Mouse (Mus musculus) kidney, adult 9 months (tissue): Measurements from ENCODE around the gene Crat.

Experiments used
- DNase-seq: peaks from one replicate; pipeline ENCODE4 v3.0.0; 2022

Crat gene

DNA sequence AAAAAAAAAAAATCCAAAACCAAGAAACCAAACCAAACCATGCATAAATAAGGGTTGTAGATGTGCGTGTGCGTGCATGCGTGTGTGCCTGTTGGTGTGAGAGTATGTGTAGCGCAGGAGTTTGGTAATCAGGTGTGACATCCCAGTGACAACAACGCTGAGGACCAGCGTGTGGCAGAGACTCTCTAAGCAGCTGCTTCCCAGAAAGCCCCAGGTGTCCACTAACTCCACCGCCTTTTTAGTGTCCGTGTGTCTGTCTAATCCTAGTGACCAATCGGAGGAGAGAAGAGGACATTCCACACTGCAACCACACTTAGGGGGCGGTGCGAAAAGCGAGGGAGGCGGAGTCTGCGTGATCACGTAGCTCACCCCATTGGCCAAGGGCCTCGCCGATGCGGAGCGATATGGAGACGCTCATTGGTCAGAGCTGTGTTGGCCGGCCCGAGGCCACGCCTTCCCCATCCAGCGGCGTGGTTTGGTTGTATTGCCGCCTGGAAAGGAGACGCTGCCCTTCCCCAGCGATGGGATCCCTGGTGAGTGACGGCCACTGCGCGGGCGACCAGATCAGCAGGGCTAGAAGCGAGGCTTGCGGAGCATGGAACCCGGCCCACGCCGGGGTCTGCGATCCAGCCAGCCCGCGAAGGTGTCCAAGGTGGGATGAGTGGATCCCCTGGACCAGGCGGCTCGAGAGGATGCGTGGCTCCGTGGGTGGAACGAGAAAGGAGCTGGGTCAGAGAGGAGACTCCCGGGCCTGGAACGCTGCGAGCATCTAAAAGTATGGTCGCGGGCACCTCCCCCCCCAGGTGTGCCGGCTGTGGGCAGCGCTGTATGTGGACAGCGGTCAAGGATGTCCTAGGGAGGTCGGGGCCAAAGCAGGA is 51.6 kb downstream of the Crat start, which contains the start of gene Miga2:
TSS of gene Miga2 (plus strand) at position 461 of the 878 bp plus-strand sequence.
- peak; percentile 100 for DNase-seq

DNA sequence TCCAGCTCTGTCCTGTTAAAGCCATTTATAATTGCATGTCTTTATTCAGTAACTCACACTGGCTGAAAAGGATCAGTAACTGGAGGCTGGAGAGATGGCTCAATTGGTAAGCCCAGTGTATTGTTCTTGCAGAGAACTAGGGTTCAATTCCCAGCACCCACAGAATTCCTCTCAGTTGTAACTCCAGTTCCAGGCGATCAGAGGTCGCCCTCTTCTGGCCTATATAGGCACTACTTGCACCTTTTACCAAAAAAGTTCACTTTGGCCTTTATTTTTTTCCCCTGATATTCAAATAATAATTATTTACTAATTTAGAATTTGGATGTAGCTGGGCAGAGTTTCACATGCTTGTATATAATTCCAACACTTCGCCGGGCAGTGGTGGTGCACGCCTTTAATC is 52.7 kb downstream of the Crat start:
- DNase-seq, result no peak

DNA sequence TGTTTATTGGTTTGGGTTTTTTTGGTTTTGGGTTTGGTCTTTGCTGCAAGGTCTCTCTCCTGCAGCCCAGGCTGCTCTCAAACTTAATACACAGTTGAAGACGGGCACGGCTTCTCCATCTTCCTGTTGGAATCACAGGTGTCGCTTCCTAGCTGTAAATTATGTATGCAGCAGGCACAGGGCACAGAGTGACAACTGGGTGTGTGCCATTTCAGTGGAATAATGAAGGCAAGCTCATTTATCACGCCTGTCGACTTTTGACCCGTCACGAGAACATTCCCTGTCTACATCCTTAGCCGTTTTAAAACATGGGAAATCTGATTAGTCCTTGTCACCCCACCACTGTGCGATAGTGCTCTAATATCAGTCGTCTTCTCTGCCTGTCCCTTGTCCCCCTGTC is 55.0 kb downstream of the Crat start:
- peak; percentile 44 for DNase-seq

DNA sequence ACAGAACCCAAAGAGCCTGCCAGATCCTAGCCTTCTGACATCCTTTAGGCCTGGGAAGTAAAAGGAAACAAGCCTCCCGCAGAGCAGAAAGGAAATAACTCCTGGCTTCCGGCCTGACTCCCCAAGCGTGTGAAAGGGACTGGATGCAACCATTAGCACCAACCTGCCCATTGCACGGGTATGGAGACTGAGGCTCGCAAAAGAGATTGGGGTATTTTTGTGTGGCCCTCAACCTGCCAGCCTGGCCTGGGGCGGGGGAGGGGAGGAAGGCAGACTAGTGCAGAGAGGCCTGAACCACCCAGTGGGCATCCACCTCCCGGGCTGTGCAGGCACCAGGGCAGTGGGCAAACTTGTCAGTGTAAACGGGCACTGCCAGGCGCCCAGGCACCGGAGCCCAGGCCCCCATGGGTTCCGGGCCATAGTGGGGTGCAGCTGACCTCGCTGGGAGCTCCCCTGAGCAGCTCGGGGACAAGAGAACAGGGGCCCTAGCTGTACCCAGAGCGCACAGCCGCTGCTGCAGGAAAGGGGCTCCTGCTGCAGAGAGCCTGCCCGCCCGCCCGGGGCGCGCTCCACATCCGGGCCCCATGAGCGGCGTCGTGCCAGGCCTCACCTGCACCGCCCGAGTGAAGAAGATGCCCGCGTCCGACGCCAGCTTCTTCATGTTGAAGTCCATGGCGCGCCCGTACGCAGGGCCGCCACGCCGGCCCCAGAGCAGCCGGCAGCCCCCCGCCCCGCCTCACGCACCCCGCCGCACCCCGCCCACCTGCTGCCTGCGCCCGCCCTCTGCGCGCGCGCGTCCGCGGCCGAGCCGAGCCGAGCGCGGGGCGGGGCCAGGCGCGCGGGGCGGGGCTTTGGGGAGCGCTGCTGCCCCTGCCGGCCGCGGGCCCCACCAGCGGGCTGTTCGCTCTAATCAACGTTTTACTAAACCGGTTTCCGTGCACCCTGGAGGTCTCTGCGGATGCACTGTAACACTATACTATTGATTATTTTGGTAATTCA is 56.8 kb downstream of the Crat start, which contains the start of gene Sh3glb2:
TSS of gene Sh3glb2 (minus strand) at position 805 of the 999 bp plus-strand sequence.
- peak; percentile 79 for DNase-seq

DNA sequence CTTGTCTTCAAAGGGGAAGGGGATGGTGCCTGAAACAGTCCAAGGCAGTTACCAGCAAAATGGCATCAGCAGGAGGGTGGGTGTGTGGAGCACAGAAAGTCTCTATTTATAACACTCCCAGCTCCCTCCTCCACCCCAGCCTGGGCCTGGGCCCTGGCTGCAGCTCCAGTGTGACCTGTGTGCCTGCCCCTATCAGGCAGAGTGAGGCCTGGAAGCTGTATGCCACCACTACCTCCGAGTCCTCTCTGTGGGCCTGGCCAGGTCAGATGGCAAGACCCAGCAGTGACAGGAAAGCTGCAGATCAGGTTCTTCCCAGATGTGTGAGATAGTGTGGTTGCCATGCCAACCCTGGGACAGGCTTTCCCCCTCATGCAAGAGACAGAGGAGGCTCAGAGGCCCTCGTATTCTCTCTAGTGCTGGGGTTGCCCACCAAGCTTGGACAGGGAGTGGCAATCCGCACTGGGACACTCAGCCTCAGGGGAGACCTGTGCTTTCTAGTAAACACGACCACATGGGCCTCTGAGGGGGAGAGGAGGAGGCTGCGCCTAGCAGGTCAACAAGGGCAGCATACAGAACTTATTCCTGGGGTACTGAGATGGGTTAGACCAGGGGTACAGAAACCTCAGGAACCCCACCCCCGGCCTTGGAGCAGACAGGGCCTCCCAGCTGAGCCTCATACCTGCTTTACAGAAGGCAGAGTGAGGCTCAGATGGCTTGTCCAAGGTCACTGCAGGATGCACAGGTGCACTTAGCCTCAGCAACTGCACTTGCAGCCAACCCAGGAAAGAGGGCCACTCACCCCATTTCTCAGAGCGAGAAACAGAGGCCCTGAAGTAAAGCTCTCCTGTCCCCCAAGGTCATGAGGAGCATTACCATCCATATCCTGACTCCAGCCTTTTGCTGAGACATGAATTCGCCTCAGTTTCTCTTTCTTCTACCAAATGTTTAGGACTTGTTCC is 57.8 kb downstream of the Crat start:
- DNase-seq, result no peak

DNA sequence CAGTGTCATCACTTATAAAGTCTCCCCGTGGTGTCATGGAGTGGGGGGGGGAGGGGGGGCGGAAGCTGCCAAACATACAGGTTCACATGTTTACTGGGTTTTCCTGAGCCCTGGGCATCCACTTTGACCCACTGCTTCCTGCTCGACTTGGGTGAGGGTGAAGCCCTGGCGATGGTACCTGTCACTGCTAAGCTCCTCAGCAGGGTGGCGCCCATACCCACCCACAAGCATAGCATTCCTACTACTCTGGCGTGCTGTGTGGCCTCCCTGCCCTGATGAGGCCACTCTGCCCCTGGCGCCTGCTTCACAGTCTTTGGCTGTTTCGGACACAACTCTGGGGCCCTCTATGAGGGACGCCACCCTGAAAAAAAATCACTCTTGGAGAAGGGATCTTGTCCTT is 58.7 kb downstream of the Crat start:
- no peak for DNase-seq

DNA sequence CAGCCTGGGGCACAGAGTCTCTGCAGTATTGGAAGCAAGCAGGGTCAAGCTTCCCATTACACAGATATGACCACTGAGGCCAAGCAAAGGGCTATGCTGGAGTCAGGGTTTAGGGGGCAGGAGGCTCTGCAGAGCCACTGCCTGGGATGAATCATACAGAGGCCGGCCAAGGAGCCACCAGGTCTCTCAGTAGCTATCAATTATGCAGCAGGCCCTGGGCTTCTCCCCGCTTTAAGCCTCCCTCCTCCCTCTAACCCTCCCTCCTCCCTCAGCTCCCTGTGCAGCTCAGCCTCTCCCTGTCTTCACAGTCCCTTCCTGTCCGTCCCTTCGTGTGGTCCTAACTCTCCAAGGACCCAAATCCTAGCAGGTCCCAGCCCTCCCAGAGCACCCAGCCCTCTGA is 59.3 kb downstream of the Crat start:
- DNase-seq, result no peak

DNA sequence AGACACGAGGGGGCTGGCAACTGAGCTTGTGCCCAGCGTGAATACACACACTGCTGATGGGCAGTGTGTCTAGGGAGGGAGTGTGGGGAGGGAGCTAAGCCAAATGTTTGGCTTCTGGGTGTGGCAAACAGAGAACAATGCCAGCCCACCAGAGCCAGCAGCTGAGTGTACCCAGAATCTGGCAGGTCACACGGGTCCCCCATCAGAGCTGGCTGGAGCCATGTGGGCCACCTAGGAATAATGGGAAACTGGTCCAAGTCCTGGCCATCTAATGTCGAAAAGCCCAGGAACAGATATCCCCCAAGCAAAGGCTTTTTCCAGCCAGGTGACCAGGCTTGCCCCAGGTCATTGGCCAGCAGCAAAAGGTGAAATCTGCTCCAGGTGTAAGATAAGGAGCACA is 59.8 kb downstream of the Crat start:
- no peak for DNase-seq

DNA sequence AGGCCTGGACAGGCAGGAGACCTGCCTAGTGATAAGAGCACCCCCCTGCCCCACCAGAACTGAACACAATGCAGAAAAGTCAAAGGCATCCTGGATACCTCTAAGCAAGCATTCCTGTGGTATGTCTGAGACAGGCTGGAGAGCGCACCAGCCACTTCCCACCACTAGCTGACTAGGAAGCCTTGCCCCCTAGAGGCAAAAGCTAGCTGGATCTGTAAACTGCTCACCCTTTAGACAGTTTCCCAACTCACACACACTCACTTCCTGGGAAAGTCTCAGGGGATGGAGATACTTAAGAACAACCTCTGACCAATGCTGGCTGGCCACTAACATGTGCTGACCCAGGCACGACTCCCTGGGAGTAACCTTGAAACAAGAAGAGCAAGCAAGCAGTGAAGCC is 64.5 kb downstream of the Crat start:
- DNase-seq, result no peak
